Mouse (Mus musculus): ENCODE results near the gene Spg11. TPM values are rescaled to one million over a fixed set of nuclear protein-coding genes. Genes with fewer than 3 reads are reported as not detected.
A peak's percentile ranks its signal among the peaks of the same experiment; 100 is the strongest.

Spg11 gene
- total RNA-seq (2021): 1 to 10 TPM; 6.3 to 6.4 TPM
- long read RNA-seq, experiment 1, full-length matches to known transcripts: 3 of 4 reads
- long read RNA-seq, experiment 1, partial matches to known transcripts: 0 of 4 reads
- long read RNA-seq, experiment 1, other reads (novel, unspliced or antisense): 1 of 4 reads
- long read RNA-seq, experiment 2, full-length matches to known transcripts: 6 of 12 reads
- long read RNA-seq, experiment 2, partial matches to known transcripts: 1 of 12 reads
- long read RNA-seq, experiment 2, other reads (novel, unspliced or antisense): 5 of 12 reads

DNA sequence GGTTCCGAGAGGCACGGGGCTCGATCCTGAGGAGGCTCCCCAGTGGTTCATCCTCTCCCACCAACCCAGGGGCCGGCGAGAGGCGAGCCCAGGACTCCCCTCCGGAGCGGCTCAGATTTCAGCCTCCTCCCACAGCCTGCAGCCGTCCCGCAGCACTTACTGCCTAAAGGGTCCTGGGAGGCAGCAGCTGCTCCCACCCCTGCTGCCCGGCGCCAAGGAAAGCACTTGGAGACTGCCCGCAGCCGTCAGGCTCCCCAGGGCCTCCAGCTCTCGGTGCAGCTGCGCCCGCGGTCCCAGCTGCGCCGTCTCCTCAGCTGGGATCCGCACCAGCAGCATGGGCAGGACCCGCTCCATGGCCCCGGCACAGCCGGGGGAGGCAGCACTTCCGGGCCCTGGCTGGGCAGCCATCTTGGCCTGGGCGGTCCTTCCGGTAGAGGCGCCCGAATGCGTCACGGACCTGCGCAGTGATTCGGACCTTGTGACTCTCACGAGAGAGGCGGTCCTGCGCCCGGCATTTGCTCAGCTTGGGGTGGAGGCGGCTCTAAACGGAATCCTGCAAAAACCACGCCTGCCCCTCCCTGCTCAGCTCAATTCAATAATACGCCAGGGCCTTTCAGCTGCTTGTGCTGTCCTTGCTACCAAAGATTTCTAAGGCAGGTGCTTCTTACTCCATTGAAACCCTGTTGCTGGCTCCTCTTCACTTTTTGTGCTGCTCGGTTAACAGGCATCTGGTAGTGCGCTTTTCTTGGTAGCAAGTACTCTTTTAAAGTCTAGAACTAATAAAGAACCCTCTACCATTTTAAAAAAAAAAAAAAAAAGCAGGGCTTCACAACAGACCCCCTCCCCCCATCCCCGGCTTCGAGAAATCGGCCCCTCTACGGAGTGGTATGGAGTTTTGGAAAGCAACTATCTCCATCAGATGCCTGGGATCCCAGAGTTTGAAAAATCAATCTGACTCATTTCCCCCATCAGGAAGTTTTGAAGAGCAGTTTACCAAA lies at the start of gene Spg11:
Gene Spg11, minus strand, starts transcription at position 426 of the 998 bp plus-strand sequence.
- DNase-seq: peak; percentile 98
- intact Hi-C loops (cut with DNase I; ENCODE audit: low total_unique reads): loop anchor here (5.0 kb wide), 1 partner anchor 39 kb away; no protein-coding TSS in a partner anchor

DNA sequence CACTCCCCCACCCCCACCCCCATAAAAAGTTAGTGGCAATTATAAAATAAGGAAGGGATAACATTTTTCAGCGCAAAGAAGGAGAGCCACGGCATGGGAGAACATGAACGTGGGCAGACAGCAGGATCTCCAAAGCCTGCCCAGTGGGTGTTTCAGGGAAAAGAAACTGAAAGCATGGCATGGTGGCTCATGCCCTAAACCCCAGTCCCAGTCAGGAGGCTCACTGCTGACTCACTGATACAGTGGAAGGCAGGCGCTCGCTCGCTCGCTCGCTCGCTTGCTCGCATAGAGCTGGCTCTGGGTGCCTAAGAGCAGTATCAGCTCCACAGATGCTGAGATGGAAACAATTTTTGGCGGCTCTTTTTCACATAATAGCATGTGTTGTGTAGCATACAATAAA lies 46.1 kb upstream of the Spg11 start:
- no peak for DNase-seq
- intact Hi-C loops (cut with DNase I; ENCODE audit: low total_unique reads): no loop called here

DNA sequence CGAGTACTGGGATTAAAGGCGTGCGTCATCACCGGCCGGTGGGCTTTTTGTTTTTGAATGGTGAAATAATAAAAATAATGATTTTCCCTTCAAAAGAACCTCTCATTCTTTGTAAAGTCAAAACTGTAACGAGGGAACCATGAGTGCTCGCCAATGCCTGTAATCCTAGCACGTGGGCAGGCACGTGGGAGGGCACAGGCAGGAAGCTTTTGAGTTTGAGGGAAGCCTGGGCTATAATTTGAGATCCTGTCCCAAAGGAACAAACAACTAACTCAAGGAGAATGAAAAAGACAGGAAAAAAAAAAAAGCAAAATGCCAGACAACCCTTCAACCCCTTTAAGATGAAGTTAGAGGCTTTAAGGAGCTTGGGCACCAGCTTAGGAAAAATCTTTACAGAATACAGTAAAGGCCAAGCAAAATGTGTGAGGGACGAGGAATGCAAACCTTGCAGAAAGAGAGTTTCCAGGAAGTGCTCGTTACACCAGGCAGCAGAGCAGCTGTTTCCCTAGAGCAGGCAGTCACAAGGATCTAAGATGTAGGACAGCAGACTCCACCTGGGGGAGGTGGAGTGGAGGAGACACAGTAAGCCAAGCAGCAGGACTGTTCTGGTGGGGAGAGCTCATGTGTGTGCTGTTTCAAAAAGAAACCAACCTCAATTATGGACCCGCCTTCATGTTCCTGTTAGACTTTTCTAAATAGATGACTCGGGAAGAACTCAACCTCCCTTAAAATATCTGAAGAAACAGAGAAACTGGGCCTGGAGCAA lies 45.4 kb upstream of the Spg11 start:
- intact Hi-C loops (cut with DNase I; ENCODE audit: low total_unique reads): no loop called here
- no peak for DNase-seq

DNA sequence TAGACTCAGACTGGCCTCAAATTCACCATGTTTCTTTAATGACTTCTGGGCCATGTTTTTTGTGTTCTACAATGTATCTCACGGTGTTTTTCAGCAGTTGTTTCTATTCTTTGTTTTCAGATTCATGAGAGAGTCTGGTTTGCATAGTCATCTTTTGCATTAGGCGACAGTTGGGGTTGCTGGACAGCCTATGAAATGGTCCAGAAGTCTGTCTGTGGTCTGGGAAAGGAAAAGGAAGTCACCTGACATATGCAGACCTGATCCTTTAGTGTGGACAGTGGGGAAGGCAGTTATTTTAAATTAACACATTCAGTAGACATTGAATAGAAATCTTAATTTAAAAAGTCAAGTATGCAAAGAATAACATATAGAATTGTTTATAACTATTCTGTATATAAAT lies 44.3 kb upstream of the Spg11 start:
- DNase-seq: no peak
- intact Hi-C loops (cut with DNase I; ENCODE audit: low total_unique reads): no loop called here

DNA sequence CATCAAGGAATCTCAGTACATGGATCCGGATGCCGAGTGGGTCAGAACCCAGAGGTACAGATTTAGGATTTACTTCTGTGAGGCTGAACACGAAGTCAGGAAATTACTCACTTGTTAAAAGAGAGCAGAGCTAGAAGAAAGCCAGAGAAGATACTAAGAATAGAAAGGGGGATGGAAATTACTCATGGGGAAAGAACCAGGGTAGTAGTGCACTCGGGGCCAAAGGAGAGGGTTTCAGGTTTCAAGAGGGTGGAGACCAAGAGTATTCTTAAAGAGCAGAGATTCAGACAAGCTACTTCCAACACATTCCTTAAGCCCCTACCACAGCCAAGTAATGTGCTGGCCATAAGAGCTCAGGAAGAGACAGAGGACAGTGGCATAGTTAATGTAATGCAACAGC lies 43.4 kb upstream of the Spg11 start:
- intact Hi-C loops (cut with DNase I; ENCODE audit: low total_unique reads): no loop called here
- DNase-seq: no peak

DNA sequence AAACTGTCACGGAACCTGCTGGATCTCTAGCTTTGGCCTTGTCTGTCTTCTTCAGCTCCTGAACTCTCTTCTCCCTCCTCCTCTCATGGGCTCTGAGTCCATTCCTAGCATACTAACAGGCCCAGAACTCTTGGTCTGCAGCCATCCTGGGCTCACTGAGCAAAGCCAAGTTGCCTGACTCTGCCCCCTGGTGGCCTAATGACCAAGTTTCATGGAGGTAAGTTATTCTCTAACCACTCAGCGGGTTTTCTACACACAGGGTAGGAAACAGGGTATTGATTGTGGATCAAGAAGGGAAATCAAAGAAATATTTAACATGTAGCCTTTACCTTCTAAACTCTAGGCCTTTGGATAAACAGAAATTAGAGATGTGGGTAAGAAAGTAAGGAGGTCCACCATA lies 42.5 kb upstream of the Spg11 start, which contains the start of gene Trim69:
Gene Trim69, plus strand, starts transcription at position 21 of the 400 bp plus-strand sequence.
- peak; percentile 89 for DNase-seq
- intact Hi-C loops (cut with DNase I; ENCODE audit: low total_unique reads): no loop called here

DNA sequence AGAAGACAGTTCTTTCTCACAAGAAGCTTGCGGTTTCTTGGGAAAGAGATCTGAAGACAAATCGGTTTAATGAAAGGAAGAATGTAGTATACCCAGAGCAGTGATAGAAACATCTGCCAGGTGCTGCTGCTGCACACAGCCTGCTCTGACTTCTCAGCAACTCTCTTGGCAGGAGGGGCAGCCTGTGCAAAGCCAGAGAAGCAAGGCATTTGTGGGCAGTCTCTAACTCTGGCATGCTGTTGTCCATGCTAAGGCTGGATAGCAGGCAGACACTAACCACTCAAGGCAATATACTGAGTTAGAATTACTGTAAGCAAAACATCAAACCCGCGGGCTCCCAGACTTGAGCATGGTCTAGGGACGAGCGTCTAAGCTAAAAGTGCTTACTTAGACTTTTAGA lies 41.5 kb upstream of the Spg11 start:
- DNase-seq: no peak
- intact Hi-C loops (cut with DNase I; ENCODE audit: low total_unique reads): loop anchor here (5.0 kb wide), 2 partner anchors 42 to 87 kb away; partner anchors contain the start of gene Spg11

DNA sequence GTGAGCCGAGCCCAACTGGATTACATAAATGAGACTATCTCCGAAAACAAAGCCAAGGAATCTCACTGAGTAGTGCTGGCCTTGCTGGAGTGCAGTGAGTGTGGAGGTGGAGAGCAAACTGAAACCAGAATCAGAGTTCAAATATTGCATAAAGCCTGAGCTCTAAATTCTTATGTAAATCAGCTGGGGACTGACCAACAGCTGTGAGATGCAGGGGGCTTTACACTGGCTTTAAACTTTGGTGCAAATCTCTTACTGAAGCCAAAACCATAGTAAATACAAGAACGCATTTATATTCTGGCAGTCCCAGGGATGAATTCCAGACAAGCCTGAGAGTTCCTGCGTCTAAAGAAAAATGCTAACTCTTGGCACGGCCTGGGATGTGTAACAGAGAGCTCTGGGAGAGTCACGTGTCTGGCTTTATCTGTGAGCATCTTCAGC lies 40.2 kb upstream of the Spg11 start:
- intact Hi-C loops (cut with DNase I; ENCODE audit: low total_unique reads): loop anchor here (5.0 kb wide), 2 partner anchors 41 to 86 kb away; partner anchors contain the start of gene Spg11
- no peak for DNase-seq

DNA sequence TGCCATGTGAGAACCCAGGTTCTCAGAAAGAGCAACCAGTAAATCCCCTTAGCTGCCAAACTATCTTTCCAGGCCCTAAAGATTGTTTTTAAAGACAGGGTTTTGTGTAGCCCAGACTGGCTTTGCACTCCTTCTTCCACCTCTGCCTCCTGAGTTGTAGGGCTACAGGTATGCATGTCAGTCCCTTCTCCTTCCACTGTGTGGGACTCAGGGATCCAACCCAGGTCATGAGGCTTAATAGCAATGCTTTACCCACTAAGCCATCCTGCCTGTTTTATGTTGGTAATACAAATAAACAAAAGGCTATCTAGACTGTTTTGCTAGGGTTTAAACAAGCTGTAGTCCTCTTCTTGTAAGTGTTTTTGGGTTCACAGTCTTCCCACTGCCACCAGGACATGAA lies 39.4 kb upstream of the Spg11 start:
- intact Hi-C loops (cut with DNase I; ENCODE audit: low total_unique reads): loop anchor here (5.0 kb wide), 2 partner anchors 40 to 85 kb away; partner anchors contain the start of gene Spg11
- DNase-seq: no peak

DNA sequence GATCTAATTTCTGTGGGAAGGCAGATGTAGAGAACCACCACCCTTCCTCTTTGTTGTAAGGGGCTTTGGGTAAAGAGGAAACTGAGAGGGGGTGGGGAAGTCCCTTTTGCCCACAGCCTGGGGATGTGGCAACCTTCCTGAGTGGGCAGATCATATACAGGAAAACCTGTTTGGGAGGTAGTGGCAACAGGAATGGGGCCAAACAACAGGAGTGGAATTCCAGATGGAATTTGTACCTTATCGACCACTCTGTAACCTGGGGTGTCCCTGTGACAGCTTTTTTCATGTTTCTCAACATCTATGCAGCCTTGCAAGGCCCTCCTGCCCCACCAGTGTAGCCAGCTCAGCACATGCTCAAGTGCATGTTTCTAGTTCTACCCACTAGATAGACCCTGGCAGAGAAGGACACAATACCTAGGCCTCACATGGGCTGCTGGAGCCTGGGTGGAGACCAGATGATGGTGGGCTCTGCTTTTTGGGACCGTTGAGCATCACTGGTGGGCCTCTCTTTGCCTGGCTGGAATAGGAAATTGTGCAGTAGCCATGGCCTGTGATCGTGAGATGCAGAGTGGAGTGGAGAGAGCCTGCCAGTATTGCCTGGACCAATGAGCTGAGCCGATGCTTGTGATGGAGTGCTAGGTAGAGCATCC lies 38.0 kb upstream of the Spg11 start:
- no peak for DNase-seq
- intact Hi-C loops (cut with DNase I; ENCODE audit: low total_unique reads): loop anchor here (5.0 kb wide), 2 partner anchors 39 to 84 kb away; partner anchors contain the start of gene Spg11

DNA sequence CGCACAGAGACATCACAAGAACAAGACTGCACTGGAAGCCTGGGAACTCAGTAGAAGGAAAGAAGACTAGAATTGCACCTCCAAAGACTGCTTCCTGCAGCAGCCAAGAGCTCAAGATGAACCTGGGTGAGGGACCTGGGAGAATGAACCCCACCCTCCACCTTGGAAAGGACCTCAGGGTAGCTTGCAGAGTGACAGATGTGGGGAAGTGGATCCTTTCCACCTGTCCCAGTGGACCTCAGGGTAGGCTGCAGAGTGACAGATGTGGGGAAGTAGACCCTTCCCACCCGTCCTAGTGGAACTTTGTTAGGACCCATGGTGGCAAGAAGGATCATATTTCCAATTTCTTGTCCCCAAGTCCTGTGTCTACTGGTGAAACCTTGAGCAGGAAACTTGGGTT lies 37.1 kb upstream of the Spg11 start:
- intact Hi-C loops (cut with DNase I; ENCODE audit: low total_unique reads): loop anchor here (5.0 kb wide), 2 partner anchors 38 to 83 kb away; partner anchors contain the start of gene Spg11
- no peak for DNase-seq

DNA sequence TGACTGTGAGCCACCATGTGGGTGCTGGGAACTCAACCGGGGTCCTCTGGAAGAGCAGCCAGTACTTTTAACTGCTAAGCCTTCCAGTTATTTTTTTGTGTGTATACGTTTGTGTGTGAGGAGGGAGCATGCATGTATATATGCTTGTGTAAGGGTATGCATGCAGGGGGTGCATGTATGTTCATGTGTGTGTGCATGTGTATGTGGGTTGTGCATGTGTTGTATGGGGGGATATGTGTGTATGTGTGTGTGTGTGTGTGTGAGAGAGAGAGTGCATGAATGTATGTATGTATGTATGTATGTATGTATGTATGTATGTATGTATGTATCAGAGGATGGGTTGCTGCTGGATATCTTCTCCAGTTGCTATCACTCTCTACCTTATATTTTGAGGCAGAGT lies 36.3 kb upstream of the Spg11 start:
- no peak for DNase-seq
- intact Hi-C loops (cut with DNase I; ENCODE audit: low total_unique reads): no loop called here

DNA sequence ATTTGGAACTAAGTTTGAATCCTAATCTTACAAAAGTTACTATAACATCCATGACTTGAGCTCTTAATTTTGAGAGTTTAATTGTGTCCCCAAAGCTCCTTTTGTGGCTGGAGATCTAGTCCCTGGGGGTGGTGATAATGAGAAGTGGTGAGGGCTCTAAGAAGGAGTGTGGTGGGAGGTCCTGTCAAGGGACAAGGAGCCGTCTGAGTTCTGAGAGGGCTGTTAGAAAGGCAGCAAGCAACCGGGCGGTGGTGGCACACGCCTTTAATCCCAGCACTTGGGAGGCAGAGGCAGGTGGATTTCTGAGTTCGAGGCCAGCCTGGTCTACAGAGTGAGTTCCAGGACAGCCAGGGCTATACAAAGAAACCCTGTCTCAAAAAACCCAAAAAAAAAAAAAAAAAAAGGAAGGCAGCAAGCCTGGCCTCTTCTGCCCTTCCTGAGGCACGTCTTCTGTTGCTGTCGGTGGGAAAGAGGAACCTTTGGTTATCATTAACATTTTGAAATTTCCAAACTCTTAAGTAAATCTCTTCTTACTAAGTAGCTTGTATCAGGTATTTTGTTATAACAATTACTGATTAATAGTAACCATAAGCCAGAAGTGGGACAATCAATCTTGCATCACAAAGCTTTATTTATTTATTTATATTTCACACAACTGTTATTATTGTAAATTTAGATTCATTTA lies 35.6 kb upstream of the Spg11 start:
- no peak for DNase-seq
- intact Hi-C loops (cut with DNase I; ENCODE audit: low total_unique reads): no loop called here

DNA sequence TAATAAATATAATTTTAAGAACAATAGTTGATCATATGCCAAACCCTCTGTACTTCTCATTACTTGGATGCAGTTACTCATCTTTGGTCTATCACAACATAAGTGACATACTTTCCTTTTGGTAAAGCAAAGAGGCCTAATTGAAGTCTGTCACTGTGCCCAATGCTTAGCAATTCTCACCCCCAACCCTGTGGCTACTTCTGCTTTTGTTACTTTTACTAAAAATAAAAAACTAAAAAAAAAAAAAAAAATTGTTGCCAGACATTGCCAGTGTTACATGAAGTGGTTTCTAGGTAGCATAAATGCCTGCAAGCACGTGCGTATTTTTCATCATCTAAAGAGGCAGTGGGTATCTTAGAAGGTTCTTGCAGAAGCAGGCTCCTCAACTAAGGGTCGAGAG lies 34.7 kb upstream of the Spg11 start:
- intact Hi-C loops (cut with DNase I; ENCODE audit: low total_unique reads): no loop called here
- no peak for DNase-seq

DNA sequence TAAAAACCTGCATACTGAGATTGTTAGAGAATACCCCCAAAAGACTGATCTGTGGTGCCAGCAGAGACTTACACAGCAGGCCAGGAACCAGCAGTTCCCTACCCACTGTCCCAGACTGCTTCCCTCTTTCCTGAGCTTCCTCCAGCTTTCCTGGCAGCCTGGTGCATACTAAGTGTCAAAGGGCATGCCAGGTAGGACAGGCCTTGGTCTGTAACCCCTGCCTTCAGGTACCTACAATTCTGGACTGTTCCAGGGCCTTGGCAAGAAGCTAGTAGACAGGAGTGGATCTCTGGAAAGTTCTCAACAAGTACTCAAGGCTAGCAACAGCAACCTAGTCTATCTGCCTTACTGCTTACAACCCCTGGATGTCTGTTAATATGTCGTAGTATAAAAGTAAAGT lies 33.0 kb upstream of the Spg11 start:
- no peak for DNase-seq
- intact Hi-C loops (cut with DNase I; ENCODE audit: low total_unique reads): no loop called here

DNA sequence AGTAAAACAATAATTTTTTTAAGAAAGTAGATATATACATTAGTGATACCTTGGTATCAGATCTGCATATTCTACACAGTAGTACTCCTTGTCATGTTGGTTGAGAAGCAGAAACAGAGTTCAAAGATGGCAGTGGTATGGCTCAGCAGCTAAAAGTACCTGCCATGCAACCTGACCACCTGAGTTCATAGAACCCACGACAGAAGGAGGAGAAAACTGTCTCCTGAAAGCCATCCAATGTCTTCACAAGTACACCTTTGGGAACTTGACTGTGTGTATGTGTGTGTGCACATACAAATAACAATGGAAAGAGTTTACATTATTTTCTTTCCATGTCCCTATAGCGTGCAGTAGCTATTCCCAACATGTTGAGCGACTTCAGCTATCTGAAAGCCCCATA lies 31.5 kb upstream of the Spg11 start:
- DNase-seq: no peak
- intact Hi-C loops (cut with DNase I; ENCODE audit: low total_unique reads): no loop called here

DNA sequence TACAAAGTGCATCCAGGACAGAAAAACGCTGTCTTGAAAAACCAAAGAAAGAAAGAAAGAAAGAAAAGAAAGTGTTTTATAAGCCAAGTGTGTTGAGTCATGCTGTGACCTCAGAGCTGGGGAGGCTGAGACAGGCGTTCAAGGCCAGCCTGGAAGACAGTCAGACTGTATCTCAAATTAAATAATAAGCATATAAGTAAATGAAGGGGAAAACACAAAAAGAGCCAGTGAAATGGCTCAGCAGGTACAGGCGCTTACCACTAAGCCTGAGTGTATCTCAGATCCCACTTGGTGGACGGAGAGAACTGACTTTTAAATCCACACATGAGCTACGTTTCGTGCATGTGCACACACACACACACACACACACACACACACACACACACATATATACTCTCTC lies 31.1 kb upstream of the Spg11 start:
- no peak for DNase-seq
- intact Hi-C loops (cut with DNase I; ENCODE audit: low total_unique reads): no loop called here

DNA sequence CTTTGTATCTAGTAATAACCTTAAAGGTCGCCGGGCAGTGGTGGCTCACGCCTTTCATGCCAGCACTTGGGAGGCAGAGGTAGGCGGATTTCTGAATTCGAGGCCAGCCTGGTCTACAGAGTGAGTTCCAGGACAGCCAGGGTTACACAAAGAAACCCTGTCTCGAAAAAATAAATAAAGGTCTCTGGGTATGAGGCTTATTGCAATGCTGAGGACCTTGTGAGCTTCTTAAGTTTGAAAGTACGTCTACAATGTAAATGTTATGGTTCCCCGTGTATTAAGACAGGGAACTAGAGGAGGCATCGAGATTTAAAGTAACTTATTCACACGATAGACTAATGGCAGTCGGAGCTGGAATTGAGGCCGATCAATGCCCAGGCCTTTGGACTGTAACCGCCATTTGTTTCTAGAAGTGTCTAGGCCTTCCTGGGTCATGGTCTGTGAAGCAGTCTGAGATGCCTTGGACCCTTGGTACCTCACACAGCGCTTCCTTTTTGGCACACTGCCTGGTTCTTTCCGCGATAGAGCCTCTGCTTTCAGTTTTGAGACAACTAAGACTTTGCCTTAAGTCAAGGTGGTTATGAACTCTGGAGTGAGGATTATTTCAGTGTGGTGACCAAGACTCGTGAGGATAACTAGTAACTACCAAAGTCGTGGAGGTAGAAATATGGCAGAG lies 30.2 kb upstream of the Spg11 start:
- DNase-seq: peak; percentile 60
- intact Hi-C loops (cut with DNase I; ENCODE audit: low total_unique reads): no loop called here
